Mouse (Mus musculus) neural tube, embryonic 15.5 days (tissue): ENCODE measurements around the gene Arid3a. TPM values are rescaled to one million over a fixed set of nuclear protein-coding genes. Genes with fewer than 3 reads are reported as not detected.

Experiments used
- ATAC-seq: fragments of 200-750 bp; cut with Nextera tagmentation; 2 replicates; pipeline ENCODE4 v1.8.0; 2017; ENCODE audit warnings: mild to moderate bottlenecking, moderate TSS enrichment, moderate library complexity; ENCODE audit not compliant: low FRiP score
- H3K27ac ChIP-seq: fragments of 300-500 bp; sonication (generic); replicated peaks from 2 replicates; pipeline ENCODE4 v1.5.1; 2015; ENCODE audit warnings: mild to moderate bottlenecking, inconsistent platforms
- H3K27me3 ChIP-seq: fragments of 300-500 bp; sonication (generic); replicated peaks from 2 replicates; pipeline ENCODE4 v1.6.1; 2015; ENCODE audit warnings: inconsistent platforms
- H3K36me3 ChIP-seq: fragments of 300-500 bp; sonication (generic); 2 replicates; pipeline ENCODE4 v1.6.1; 2015; ENCODE audit warnings: inconsistent platforms
- H3K4me1 ChIP-seq: fragments of 300-500 bp; sonication (generic); 2 replicates; pipeline ENCODE4 v1.6.1; 2015; ENCODE audit warnings: inconsistent platforms
- H3K4me2 ChIP-seq: fragments of 300-500 bp; sonication (generic); 2 replicates; pipeline ENCODE4 v1.6.1; 2015; ENCODE audit warnings: inconsistent platforms, mild to moderate bottlenecking, moderate library complexity
- H3K4me3 ChIP-seq: fragments of 300-500 bp; sonication (generic); replicated peaks from 2 replicates; pipeline ENCODE4 v1.5.1; 2015; ENCODE audit warnings: mild to moderate bottlenecking, inconsistent platforms
- H3K9ac ChIP-seq: fragments of 300-500 bp; sonication (generic); replicated peaks from 2 replicates; pipeline ENCODE4 v1.6.1; 2015; ENCODE audit warnings: mild to moderate bottlenecking, inconsistent platforms
- H3K9me3 ChIP-seq: fragments of 300-500 bp; sonication (generic); replicated peaks from 2 replicates; pipeline ENCODE4 v1.6.1; 2016; ENCODE audit warnings: inconsistent platforms
- WGBS: fragments of 180-500 bp; shearing (Covaris S2); methylation state at CpG from one replicate; pipeline ENCODE4 v1.1.7; 2015; ENCODE audit warnings: mixed read lengths; 5-methylcytosine and 5-hydroxymethylcytosine counted together
- polyA plus RNA-seq: library from polyadenylated mRNA; unstranded; fragments of >200 nt; fragmentation: Nextera tagmentation; extraction: Ambion mirVana; gene quantifications from 2 replicates; pipeline ENCODE4 v1.2.1, GENCODE M21; 2015

The Arid3a gene
- polyA plus RNA-seq, 1 experiment from 2014 or later: 2.4 TPM

DNA sequence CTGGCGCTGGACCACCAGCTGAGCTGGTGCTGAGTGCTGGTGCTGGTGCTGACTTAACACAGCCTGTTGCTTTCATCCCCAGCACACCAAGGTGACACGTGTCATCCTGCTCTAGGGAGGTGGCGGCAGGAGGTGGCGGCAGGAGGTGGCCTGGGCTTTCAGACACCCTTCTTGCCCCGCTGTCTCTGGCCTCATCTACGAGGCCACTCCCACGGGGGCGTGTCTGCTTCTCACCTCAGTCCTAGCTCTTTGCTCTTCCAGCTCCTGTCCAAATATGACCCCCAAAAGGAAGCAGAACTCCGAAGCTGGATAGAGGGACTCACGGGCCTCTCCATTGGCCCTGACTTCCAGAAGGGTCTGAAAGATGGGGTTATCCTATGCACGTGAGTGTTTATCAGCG is 64.3 kb downstream of the Arid3a start:
- Histone ChIP-seq H3K4me1 (peaks cover 31% of the 10 kb centered on the region), H3K4me3 (no peak overlapping the region), H3K27ac (no peak overlapping the region), H3K4me2 (no peak overlapping the region), H3K9me3 (no peaks in the 10 kb centered on the region), H3K27me3 (peaks cover 38% of the 10 kb centered on the region), H3K36me3 (0 out of 2 replicates have a peak, but pooled peaks cover 2% of the 10 kb centered on the region), H3K9ac (no peak overlapping the region)
- ATAC-seq: no peak
- 58% methylated on average over 12 of the region's 12 CpGs for WGBS

DNA sequence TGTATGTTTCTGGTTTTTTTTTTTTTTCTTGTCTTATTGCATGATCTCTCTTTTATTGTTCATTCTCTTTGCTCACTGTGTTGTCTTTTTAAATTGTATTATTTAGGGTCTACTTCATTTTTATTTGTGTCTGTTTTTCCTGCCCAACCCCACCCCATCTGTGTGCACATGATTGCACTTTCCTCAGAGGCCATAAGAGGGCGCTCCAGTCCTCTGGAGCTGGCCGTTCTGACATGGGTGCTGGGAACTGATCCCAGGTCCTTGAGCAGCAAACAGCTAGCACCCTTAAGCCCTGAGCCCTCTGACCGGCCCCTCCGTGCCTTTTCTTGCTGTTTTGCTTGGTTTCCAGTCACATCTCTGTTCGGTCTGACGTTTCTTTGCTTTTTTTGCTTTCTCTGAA is 64.7 kb downstream of the Arid3a start:
- 86% methylated on average over 6 of the region's 6 CpGs for WGBS
- H3K4me1 ChIP-seq: peaks cover 27% of the 10 kb centered on the region
- H3K36me3 ChIP-seq: 0 out of 2 replicates have a peak, but pooled peaks cover 2% of the 10 kb centered on the region
- no peaks in the 10 kb centered on the region for H3K9me3 ChIP-seq
- no peak overlapping the region for H3K9ac ChIP-seq
- no peak overlapping the region for H3K4me3 ChIP-seq
- no peak overlapping the region for H3K27ac ChIP-seq
- ATAC-seq: no peak
- peaks cover 38% of the 10 kb centered on the region for H3K27me3 ChIP-seq
- no peak overlapping the region for H3K4me2 ChIP-seq

DNA sequence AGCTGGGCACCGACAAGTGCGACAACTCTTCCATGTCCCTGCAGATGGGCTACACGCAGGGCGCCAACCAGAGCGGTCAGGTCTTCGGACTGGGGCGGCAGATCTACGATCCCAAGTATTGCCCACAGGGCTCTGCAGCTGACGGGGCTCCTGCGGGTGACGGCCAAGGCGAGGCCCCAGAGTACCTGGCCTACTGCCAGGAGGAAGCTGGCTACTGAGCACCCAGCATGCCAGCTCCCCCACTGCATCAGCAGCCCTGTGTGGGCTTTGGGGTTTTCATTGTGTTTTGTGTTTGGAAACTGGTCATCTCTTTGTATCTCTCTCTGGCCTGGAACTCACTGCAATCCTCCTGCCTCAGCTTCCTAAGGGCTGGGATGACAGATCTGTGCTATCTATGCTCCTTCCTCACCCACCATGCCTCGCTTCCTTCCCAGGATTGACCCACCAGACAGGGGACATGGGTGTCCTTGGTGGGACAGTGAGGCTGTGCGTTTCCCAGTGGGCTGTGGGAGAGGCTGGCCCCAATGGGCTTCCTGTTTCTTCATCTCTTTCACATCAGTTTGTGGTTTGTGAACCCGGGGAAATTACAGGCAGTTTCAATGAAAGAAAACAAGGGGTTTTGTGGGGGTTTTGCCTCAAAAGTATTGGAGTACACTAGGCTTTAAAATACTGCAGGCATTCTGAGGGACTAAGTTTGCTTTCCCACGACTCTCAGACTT is 67.7 kb downstream of the Arid3a start:
- Histone ChIP-seq H3K27ac (no peak overlapping the region), H3K36me3 (0 out of 2 replicates have a peak, but pooled peaks cover 2% of the 10 kb centered on the region), H3K9ac (no peak overlapping the region), H3K4me3 (no peak overlapping the region), H3K9me3 (no peaks in the 10 kb centered on the region), H3K4me2 (no peak overlapping the region), H3K4me1 (peaks cover 25% of the 10 kb centered on the region), H3K27me3 (peaks cover 13% of the 10 kb centered on the region)
- WGBS: 72% methylated on average over 16 of the region's 16 CpGs
- no peak for ATAC-seq

DNA sequence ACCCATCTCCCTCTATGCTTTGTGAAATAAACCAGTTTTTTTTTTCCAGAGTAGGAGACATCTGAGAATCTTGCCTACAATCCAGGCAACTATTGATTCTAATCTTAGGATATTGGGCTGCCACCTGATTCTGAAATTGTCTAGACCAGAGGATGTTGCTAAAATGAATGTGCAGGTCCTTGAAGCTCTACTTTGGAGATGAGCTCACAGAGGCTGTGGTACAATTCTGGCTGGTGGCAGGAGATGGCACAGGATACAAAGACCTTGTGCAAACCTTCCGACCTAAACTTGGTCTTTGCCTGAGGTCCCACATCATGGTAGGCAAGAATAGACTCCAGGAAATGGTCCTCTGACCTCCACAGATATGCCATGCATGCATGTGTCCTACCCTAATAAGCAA is 68.8 kb downstream of the Arid3a start:
- peak; percentile 6; the same call in 1 of the 2 replicates for ATAC-seq
- H3K4me2 ChIP-seq: peak overlapping the region; percentile 83; the same call in 1 of the 2 replicates
- WGBS: 91% methylated on average over 1 of the region's 1 CpGs

DNA sequence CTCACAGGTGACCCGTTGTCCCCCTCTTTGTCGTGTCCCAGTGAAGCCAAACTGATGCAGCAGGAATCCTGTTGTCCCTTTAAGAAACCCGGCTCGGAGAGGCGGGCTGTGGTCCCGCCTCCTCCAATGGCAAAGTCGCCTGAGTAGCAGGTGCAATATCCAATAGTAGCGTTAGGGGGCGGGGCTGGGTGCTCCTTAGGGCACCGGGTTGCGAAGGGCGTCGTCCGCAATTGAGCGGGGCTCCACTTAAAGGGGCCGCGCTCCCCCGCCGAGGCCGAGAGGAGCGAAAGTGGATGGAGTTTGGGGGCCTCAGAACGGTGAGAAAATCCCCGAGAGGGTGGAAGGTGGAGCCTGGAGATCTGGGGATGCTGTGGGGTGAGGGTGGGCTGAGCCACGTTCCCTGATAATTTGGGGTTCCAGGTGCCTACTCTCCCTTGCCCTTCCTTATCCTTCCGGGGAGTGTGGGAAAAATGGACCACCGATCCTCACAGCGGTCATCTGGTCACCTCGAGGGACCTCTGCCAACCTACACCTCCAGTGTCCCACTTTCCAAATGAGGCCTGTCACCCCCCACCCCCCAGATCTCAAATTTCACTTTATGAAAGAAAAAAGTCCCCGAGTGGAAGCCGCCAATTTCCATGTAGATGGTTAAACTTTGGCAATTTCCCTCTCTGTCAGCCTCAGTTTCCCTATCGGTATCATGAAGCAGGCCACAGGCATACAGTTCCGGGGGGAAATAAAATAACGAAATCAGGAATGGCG is 69.6 kb downstream of the Arid3a start, which contains the start of gene Abca7:
Abca7 (plus strand) TSS at position 223 of the 762 bp plus-strand sequence.
- Histone ChIP-seq H3K9ac (peak within 1 kb of the TSS; percentile 56), H3K4me1 (peaks cover 23% of the 10 kb centered on the region), H3K9me3 (no peaks in the 10 kb centered on the region), H3K36me3 (0 out of 2 replicates have a peak, but pooled peaks cover 2% of the 10 kb centered on the region), H3K27ac (peak within 1 kb of the TSS; percentile 76), H3K27me3 (0 out of 2 replicates have a peak, but pooled peaks cover 7% of the 10 kb centered on the region), H3K4me3 (peak within 1 kb of the TSS; percentile 53), H3K4me2 (peak within 1 kb of the TSS; percentile 83)
- peak; percentile 90 for ATAC-seq
- WGBS: under 1% methylated on average over 34 of the region's 34 CpGs

More for the DNA sequence above, 68.8 kb downstream of the Arid3a start:
- peaks cover 11% of the 10 kb centered on the region for H3K27me3 ChIP-seq
- peak overlapping the region; percentile 53; the same call in 1 of the 2 replicates for H3K4me3 ChIP-seq
- H3K4me1 ChIP-seq: peaks cover 23% of the 10 kb centered on the region
- no peak overlapping the region for H3K9ac ChIP-seq
- H3K36me3 ChIP-seq: 0 out of 2 replicates have a peak, but pooled peaks cover 2% of the 10 kb centered on the region
- no peak overlapping the region for H3K27ac ChIP-seq
- H3K9me3 ChIP-seq: no peaks in the 10 kb centered on the region

DNA sequence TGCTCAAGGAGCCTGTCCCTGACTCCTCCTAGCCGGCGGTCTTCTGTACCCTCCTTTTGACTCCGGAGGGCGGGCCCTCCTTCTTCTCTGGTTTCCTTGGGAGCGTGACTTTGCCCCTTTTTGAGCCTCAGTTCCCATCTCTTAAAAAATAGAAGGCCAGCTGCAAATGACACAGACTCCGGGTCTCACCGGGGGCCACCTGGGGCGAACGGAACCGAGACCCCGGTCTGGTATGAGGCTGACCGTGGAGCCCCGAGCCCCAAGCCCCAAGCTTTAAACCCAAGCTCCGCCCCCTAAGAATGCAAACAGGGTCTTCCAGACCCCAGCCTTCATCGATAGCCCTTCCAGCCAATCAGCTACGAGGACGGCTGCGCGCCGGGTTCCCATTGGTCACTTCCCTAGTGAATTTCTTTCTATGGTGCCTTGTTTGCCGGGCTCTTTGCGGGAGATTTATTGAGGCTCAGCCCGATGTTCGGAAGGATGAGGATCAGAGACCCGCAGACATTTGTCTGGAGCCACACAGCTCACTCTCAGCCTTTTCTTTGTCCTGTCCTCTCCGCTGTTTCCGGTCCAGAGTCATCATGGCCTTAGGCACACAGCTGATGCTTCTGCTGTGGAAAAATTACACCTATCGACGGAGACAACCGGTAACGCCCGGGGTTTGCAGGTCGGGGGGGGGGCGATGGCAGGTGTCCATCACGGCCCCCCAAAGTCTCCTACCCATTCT is 70.4 kb downstream of the Arid3a start:
- Histone ChIP-seq H3K4me3 (peak overlapping the region; percentile 53), H3K27ac (peak overlapping the region; percentile 76), H3K36me3 (no peaks in the 10 kb centered on the region), H3K9me3 (no peaks in the 10 kb centered on the region), H3K9ac (peak overlapping the region; percentile 56), H3K27me3 (0 out of 2 replicates have a peak, but pooled peaks cover 11% of the 10 kb centered on the region), H3K4me1 (peaks cover 23% of the 10 kb centered on the region), H3K4me2 (peak overlapping the region; percentile 83)
- under 1% methylated on average over 35 of the region's 35 CpGs for WGBS
- ATAC-seq: peak; percentile 79

DNA sequence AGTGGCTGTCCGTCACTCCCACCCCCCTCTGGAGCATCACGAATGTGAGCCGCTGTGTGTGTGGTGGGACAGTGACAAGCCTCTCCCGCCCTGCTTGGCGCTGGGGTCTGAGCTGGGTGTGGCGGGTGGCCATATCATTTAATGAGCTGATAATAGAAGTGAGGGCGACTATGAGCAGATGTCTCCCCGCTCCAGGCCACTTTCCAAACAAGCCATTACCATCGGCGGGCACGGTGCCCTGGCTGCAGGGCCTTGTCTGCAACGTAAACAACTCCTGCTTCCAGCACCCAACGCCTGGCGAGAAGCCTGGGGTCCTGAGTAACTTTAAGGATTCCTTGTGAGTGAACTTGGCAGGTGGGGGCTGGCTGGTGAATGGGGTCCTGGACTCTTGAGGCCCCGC is 71.0 kb downstream of the Arid3a start:
- Histone ChIP-seq H3K4me2 (peak overlapping the region; percentile 83), H3K4me1 (peaks cover 23% of the 10 kb centered on the region), H3K9ac (peak overlapping the region; percentile 56), H3K27me3 (peaks cover 15% of the 10 kb centered on the region; the same call in 1 of the 2 replicates), H3K36me3 (no peaks in the 10 kb centered on the region), H3K9me3 (no peaks in the 10 kb centered on the region), H3K27ac (peak overlapping the region; percentile 76), H3K4me3 (peak overlapping the region; percentile 53)
- peak; percentile 23 for ATAC-seq
- 6% methylated on average over 15 of the region's 15 CpGs for WGBS

DNA sequence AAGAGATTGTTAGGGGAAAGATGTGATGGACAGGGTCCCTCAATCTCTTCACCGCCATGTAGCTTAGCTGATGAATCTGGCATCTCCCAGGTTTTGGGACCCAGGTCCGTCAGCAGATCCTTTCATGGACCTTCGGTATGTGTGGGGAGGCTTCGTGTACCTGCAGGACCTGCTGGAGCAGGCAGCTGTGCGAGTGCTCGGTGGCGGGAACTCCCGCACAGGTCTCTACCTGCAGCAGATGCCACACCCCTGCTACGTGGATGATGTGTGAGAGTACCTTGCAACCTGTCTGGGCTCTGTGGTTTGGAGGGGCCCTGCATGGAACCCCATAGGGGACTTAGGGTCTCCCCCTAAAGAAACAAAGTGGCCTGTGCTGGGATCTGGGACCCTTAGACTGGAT is 75.1 kb downstream of the Arid3a start:
- H3K9ac ChIP-seq: no peak overlapping the region
- H3K4me1 ChIP-seq: peaks cover 23% of the 10 kb centered on the region
- H3K4me3 ChIP-seq: no peak overlapping the region
- no peaks in the 10 kb centered on the region for H3K36me3 ChIP-seq
- no peak for ATAC-seq
- H3K9me3 ChIP-seq: no peaks in the 10 kb centered on the region
- peaks cover 22% of the 10 kb centered on the region; the same call in 1 of the 2 replicates for H3K27me3 ChIP-seq
- no peak overlapping the region for H3K4me2 ChIP-seq
- 78% methylated on average over 9 of the region's 9 CpGs for WGBS
- no peak overlapping the region for H3K27ac ChIP-seq

DNA sequence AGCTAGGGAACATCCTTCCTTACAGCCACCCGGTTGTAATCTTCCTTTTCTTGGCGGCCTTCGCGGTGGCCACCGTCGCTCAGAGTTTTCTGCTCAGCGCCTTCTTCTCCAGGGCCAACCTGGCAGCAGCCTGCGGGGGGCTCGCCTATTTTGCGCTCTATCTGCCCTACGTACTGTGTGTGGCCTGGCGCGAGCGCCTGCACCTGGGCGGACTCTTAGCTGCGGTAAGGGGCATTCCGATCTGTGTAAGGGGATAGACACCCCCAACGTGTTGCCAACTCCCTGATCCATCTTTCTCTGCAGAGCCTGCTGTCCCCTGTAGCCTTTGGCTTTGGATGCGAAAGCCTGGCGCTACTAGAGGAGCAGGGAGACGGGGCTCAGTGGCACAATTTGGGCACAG is 76.0 kb downstream of the Arid3a start:
- H3K4me2 ChIP-seq: no peak overlapping the region
- peaks cover 22% of the 10 kb centered on the region; the same call in 1 of the 2 replicates for H3K27me3 ChIP-seq
- peaks cover 14% of the 10 kb centered on the region for H3K4me1 ChIP-seq
- H3K36me3 ChIP-seq: no peaks in the 10 kb centered on the region
- H3K4me3 ChIP-seq: no peak overlapping the region
- no peak for ATAC-seq
- WGBS: 35% methylated on average over 21 of the region's 21 CpGs
- H3K27ac ChIP-seq: no peak overlapping the region
- no peak overlapping the region for H3K9ac ChIP-seq
- no peaks in the 10 kb centered on the region for H3K9me3 ChIP-seq

DNA sequence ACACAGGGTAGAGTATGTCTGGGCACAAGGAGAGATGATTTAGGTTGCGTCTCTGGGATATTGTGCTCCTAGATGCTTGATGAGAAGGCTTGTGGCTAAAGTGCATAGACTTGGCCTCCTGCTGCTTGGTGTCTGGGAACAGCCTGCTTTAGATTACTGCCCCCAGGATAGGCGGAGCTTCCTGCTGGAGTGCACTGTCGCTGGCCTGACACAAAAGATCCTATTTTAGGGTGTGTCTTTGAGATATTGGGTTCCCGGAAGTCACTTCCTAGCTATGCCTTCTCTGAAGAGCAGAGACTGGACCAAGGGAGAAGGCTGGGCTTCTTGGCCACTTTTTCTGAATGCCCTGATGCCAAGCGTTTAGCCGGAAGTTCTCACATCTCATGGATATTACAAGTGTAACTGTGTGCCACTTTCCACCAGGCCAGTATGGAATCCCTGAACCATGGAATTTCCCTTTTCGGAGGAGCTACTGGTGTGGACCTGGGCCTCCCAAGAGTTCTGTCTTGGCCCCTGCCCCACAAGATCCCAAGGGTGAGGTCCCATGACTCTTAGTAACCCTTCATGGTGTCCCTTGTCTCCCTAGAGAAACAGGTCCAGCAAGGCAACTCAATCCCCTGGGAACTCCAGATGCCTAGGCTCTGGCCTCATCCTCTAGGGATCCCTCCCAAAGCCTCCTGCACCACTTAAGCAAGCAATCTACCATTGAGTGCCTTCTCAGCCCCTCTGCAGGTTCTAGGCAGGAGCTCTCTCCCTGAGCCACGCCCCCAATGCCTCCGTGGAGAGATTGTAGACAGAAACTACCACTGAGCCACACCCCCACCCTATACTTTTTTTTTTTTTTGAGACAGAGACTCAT is 76.8 kb downstream of the Arid3a start:
- H3K27ac ChIP-seq: no peak overlapping the region
- H3K4me3 ChIP-seq: no peak overlapping the region
- peaks cover 22% of the 10 kb centered on the region; the same call in 1 of the 2 replicates for H3K27me3 ChIP-seq
- no peak overlapping the region for H3K9ac ChIP-seq
- H3K4me2 ChIP-seq: no peak overlapping the region
- 53% methylated on average over 9 of the region's 9 CpGs for WGBS
- peaks cover 7% of the 10 kb centered on the region for H3K4me1 ChIP-seq
- ATAC-seq: no peak
- H3K36me3 ChIP-seq: peaks cover 4% of the 10 kb centered on the region
- no peaks in the 10 kb centered on the region for H3K9me3 ChIP-seq
